Mouse (Mus musculus): Measurements from ENCODE around the gene Pnpla1.
"Not testable (repeated sequence)": the region's sequence is repeated elsewhere in the genome, so short reads cannot be mapped to it uniquely, and the experiment has no call there.

Gene Pnpla1

GRCm38 (mm10) chr17:28858205-28858604 is at the start of gene Pnpla1:
Gene Pnpla1, plus strand, starts transcription at chr17:28858411.
- DNase-seq (ENCODE audit: low spot score) = no peak

- no peak for DNase-seq (ENCODE audit: low spot score)
These were observed 49.5 kb upstream of the Pnpla1 start for GRCm38 (mm10) chr17:28808714-28809113.

- DNase-seq (ENCODE audit: low spot score) = no peak
These were observed 48.9 kb upstream of the Pnpla1 start for GRCm38 (mm10) chr17:28809175-28809831.

GRCm38 (mm10) chr17:28812345-28812744 is 45.9 kb upstream of the Pnpla1 start:
- no peak for DNase-seq (ENCODE audit: low spot score)

- no peak for DNase-seq (ENCODE audit: low spot score)
These were observed 43.6 kb upstream of the Pnpla1 start for GRCm38 (mm10) chr17:28814529-28815097.

GRCm38 (mm10) chr17:28815384-28816004 is 42.7 kb upstream of the Pnpla1 start:
- DNase-seq (ENCODE audit: low spot score) = no peak

GRCm38 (mm10) chr17:28816326-28816725 is 41.9 kb upstream of the Pnpla1 start:
- DNase-seq (ENCODE audit: low spot score) = not testable (repeated sequence)

- no peak for DNase-seq (ENCODE audit: low spot score)
These were observed 41.1 kb upstream of the Pnpla1 start for GRCm38 (mm10) chr17:28816875-28817811.

- no peak for DNase-seq (ENCODE audit: low spot score)
These were observed 38.0 kb upstream of the Pnpla1 start for GRCm38 (mm10) chr17:28820189-28820588.

GRCm38 (mm10) chr17:28823004-28823745 is 35.0 kb upstream of the Pnpla1 start:
- DNase-seq (ENCODE audit: low spot score) = no peak

GRCm38 (mm10) chr17:28823749-28824148 is 34.5 kb upstream of the Pnpla1 start:
- no peak for DNase-seq (ENCODE audit: low spot score)

GRCm38 (mm10) chr17:28824896-28825295 is 33.3 kb upstream of the Pnpla1 start:
- DNase-seq (ENCODE audit: low spot score) = no peak

GRCm38 (mm10) chr17:28825359-28826041 is 32.7 kb upstream of the Pnpla1 start:
- DNase-seq (ENCODE audit: low spot score) = no peak

GRCm38 (mm10) chr17:28827665-28828231 is 30.5 kb upstream of the Pnpla1 start:
- no peak for DNase-seq (ENCODE audit: low spot score)

GRCm38 (mm10) chr17:28829120-28829519 is 29.1 kb upstream of the Pnpla1 start:
- no peak for DNase-seq (ENCODE audit: low spot score)

- DNase-seq (ENCODE audit: low spot score) = no peak
These were observed 27.1 kb upstream of the Pnpla1 start for GRCm38 (mm10) chr17:28831065-28831464.

- no peak for DNase-seq (ENCODE audit: low spot score)
These were observed 26.2 kb upstream of the Pnpla1 start for GRCm38 (mm10) chr17:28832040-28832439.

- no peak for DNase-seq (ENCODE audit: low spot score)
These were observed 25.3 kb upstream of the Pnpla1 start for GRCm38 (mm10) chr17:28832875-28833274.

GRCm38 (mm10) chr17:28834676-28835075 is 23.5 kb upstream of the Pnpla1 start:
- DNase-seq (ENCODE audit: low spot score) = no peak

- no peak for DNase-seq (ENCODE audit: low spot score)
These were observed 20.4 kb upstream of the Pnpla1 start for GRCm38 (mm10) chr17:28837840-28838239.

- DNase-seq (ENCODE audit: low spot score) = not testable (repeated sequence)
These were observed 16.3 kb upstream of the Pnpla1 start for GRCm38 (mm10) chr17:28841947-28842346.
